Mouse (Mus musculus): ENCODE measurements at regions not wholly inside any gene's neighbourhood (a gene's known extent, or its start where the extent isn't known, plus 50 kb on each side); places are given as distances from the start of the nearest gene placed in this dataset.

DNA sequence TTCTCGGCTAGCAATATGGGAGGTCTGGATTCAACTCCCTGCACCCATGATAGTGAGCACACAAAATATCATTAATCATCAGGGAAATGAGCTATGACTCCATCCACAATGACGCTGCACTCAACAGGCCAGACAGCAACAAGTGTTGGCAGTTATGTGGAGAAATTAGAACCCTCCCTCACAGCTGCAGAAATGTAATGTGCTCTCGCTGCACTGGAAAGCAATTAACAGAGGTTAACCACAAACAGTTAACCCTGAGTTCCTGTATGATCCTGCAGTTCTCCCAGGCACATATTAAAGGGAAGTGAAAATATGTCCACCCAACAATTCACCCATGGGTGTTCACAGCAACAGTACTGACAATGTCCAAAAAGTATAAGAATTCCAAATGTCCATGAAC is 54.0 kb upstream of the Jade2 start:
- DNase-seq (ENCODE audit: low spot score in 2 of 2): no peak

DNA sequence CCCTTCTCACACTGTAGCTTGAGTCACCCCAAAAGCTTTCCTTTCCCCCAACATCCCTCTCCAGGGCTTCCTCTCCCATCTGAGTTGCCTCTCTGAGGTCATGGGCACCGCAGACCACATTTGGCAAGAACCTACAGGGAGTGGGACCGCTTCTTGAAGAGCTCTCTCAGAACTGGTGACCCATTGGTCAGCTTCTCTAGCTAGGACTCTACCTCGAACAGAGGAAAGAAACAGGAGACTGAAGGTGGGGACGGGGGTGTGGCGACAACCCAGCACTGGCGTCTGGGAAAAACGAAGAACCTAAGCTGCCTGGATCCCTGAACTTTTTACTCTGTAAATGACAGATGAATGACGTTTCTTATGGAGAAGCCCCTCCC is 51.8 kb upstream of the Cdkn2aipnl start:
- DNase-seq (ENCODE audit: low spot score in 2 of 2): no peak

DNA sequence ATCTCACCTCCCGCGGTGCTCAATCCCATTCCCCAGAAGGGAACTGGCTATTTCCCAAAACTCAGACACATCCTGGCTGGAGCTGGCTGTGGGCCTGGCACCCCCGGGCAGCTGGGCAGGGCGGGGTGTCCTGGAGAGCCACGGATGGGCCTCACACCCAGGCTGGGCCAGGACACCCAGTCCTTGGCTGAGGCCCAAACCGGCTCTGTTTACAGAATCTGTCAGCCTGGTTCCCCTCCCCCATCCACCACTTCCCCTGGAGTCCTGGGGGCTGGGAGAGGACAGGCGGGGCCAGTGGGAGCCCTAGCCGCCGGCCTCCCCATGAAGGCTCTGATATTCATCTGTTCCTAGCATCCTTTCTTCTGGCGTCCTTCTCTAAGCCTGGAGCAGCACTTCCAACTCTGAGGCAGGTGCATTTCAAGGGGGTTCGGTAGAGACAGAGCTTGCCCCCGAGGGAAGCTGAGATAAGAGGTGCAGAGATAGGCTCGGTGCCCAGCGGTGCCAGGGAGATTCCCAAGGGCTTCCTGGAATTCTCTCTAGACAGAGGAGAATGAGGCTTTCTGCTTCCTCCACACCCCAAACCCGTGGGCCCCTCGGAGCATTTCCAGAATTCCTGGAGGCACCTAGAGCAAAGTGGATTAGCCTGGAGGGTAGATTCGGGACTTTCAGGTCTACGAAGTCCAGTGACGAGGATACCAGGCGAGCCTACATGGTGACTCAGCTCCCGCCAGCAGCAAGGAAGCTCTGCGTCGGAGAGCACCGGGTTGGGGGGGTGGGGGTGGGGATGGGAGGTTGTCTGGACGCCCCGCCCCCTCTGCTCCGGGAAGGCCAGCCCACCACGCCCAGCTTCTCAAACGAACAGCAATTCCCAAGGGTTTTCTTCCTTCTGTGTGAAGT is 51.2 kb upstream of the Cdkn2aipnl start:
- DNase-seq (ENCODE audit: low spot score in 2 of 2): peak; percentile 29 to 73
